Mouse (Mus musculus) forebrain, embryonic 11.5 days (tissue): ENCODE results near the gene Cacna2d1. TPM values are rescaled to one million over a fixed set of nuclear protein-coding genes. Genes with fewer than 3 reads are reported as not detected.

Experiments
- ATAC-seq: fragments of 200-750 bp; cut with Nextera tagmentation; replicated peaks from 2 replicates; pipeline ENCODE4 v1.8.0; 2017; ENCODE audit warnings: moderate TSS enrichment; ENCODE audit not compliant: low FRiP score
- DNase-seq: peaks from one replicate; pipeline ENCODE4 v3.0.0-alpha.2; 2017; ENCODE audit warnings: low spot score
- H3K27ac ChIP-seq: fragments of 300-500 bp; sonication (generic); 2 replicates; pipeline ENCODE4 v1.5.1; 2014; ENCODE audit warnings: low read depth, low read length
- H3K27me3 ChIP-seq: fragments of 300-500 bp; sonication (generic); 2 replicates; pipeline ENCODE4 v1.6.1; 2014; ENCODE audit warnings: mild to moderate bottlenecking, low read length, mixed read lengths; ENCODE audit not compliant: control insufficient read depth, insufficient read depth
- H3K36me3 ChIP-seq: fragments of 300-500 bp; sonication (generic); 2 replicates; pipeline ENCODE4 v1.6.1; 2014; ENCODE audit warnings: mild to moderate bottlenecking, low read length, moderate library complexity, mixed read lengths; ENCODE audit not compliant: control insufficient read depth, insufficient read depth
- H3K4me1 ChIP-seq: fragments of 300-500 bp; sonication (generic); replicated peaks from 2 replicates; pipeline ENCODE4 v1.6.1; 2014; ENCODE audit warnings: low read length, mixed read lengths; ENCODE audit not compliant: control insufficient read depth, insufficient read depth
- H3K4me2 ChIP-seq: fragments of 300-500 bp; sonication (generic); 2 replicates; pipeline ENCODE4 v1.6.1; 2014; ENCODE audit warnings: low read depth, mild to moderate bottlenecking, low read length, moderate library complexity, mixed read lengths; ENCODE audit not compliant: severe bottlenecking
- H3K4me3 ChIP-seq: fragments of 300-500 bp; sonication (generic); 2 replicates; pipeline ENCODE4 v1.5.1; 2014; ENCODE audit warnings: low read depth, low read length
- H3K9ac ChIP-seq: fragments of 300-500 bp; sonication (generic); 2 replicates; pipeline ENCODE4 v1.6.1; 2014; ENCODE audit warnings: low read length
- H3K9me3 ChIP-seq: fragments of 300-500 bp; sonication (generic); 2 replicates; pipeline ENCODE4 v1.6.1; 2016; ENCODE audit warnings: low read length, mixed read lengths; ENCODE audit not compliant: control insufficient read depth
- whole genome bisulfite sequencing: fragments of 180-500 bp; shearing (Covaris S2); extraction: QIAGEN DNeasy Blood & Tissue Kit; methylation state at CpG from one replicate; pipeline ENCODE4 v1.1.7; 2014; 5-methylcytosine and 5-hydroxymethylcytosine counted together
- polyA plus RNA-seq: library from polyadenylated mRNA; unstranded; fragments of >200 nt; fragmentation: Nextera tagmentation; extraction: Ambion mirVana; gene quantifications from 2 replicates; pipeline ENCODE4 v1.2.1, GENCODE M21; 2014

Cacna2d1 gene
- polyA plus RNA-seq, 1 experiment from 2014 or later, result 21.9 TPM

- Histone ChIP-seq H3K27ac (no peak overlapping the region), H3K36me3 (no peaks in the 10 kb centered on the region), H3K4me1 (no peaks in the 10 kb centered on the region), H3K27me3 (no peaks in the 10 kb centered on the region), H3K4me3 (no peak overlapping the region), H3K9me3 (no peaks in the 10 kb centered on the region), H3K9ac (no peak overlapping the region), H3K4me2 (no peak overlapping the region)
- WGBS, result 76% methylated on average over 6 of the region's 6 CpGs
- no peak for ATAC-seq
- no peak for DNase-seq
Measured at GRCm38 (mm10) chr5:16252738-16253513, 318.4 kb downstream of the Cacna2d1 start.

GRCm38 (mm10) chr5:16253768-16254167 lies 319.3 kb downstream of the Cacna2d1 start:
- no peaks in the 10 kb centered on the region for H3K4me1 ChIP-seq
- no peak overlapping the region for H3K27ac ChIP-seq
- no peaks in the 10 kb centered on the region for H3K9me3 ChIP-seq
- DNase-seq (no peak), ATAC-seq (no peak)
- WGBS, result 94% methylated on average over 1 of the region's 1 CpGs
- no peak overlapping the region for H3K4me3 ChIP-seq
- H3K27me3 ChIP-seq, result no peaks in the 10 kb centered on the region
- H3K4me2 ChIP-seq, result no peak overlapping the region
- no peaks in the 10 kb centered on the region for H3K36me3 ChIP-seq
- H3K9ac ChIP-seq, result no peak overlapping the region

GRCm38 (mm10) chr5:16265385-16265784 lies 330.9 kb downstream of the Cacna2d1 start:
- 0 out of 2 replicates have a peak, but pooled peaks cover 2% of the 10 kb centered on the region for H3K4me1 ChIP-seq
- no peaks in the 10 kb centered on the region for H3K9me3 ChIP-seq
- no peaks in the 10 kb centered on the region for H3K27me3 ChIP-seq
- no peaks in the 10 kb centered on the region for H3K36me3 ChIP-seq
- 31% methylated on average over 6 of the region's 6 CpGs for WGBS
- no peak overlapping the region for H3K4me3 ChIP-seq
- H3K9ac ChIP-seq, result no peak overlapping the region
- no peak for DNase-seq
- H3K4me2 ChIP-seq, result no peak overlapping the region
- peak; percentile 74 for ATAC-seq
- no peak overlapping the region for H3K27ac ChIP-seq

GRCm38 (mm10) chr5:16277058-16277457 lies 342.6 kb downstream of the Cacna2d1 start:
- 71% methylated on average over 2 of the region's 2 CpGs for WGBS
- no peak for ATAC-seq
- H3K9ac ChIP-seq, result no peak overlapping the region
- H3K4me3 ChIP-seq, result no peak overlapping the region
- DNase-seq, result no peak
- no peaks in the 10 kb centered on the region for H3K27me3 ChIP-seq
- no peaks in the 10 kb centered on the region for H3K9me3 ChIP-seq
- no peaks in the 10 kb centered on the region for H3K36me3 ChIP-seq
- no peaks in the 10 kb centered on the region for H3K4me1 ChIP-seq
- H3K4me2 ChIP-seq, result no peak overlapping the region
- no peak overlapping the region for H3K27ac ChIP-seq

GRCm38 (mm10) chr5:16281229-16281628 lies 346.7 kb downstream of the Cacna2d1 start:
- Histone ChIP-seq H3K27me3 (no peaks in the 10 kb centered on the region), H3K27ac (no peak overlapping the region), H3K9me3 (no peaks in the 10 kb centered on the region), H3K4me1 (no peaks in the 10 kb centered on the region), H3K4me3 (no peak overlapping the region), H3K36me3 (no peaks in the 10 kb centered on the region), H3K9ac (no peak overlapping the region), H3K4me2 (no peak overlapping the region)
- no peak for ATAC-seq
- 88% methylated on average over 5 of the region's 5 CpGs for WGBS
- no peak for DNase-seq

GRCm38 (mm10) chr5:16293223-16293622 lies 358.7 kb downstream of the Cacna2d1 start:
- no peak for DNase-seq
- H3K4me1 ChIP-seq, result 0 out of 2 replicates have a peak, but pooled peaks cover 3% of the 10 kb centered on the region
- H3K4me2 ChIP-seq, result no peak overlapping the region
- WGBS, result 5% methylated on average over 1 of the region's 1 CpGs
- ATAC-seq, result no peak
- H3K27ac ChIP-seq, result no peak overlapping the region
- no peak overlapping the region for H3K4me3 ChIP-seq
- no peaks in the 10 kb centered on the region for H3K36me3 ChIP-seq
- no peak overlapping the region for H3K9ac ChIP-seq
- no peaks in the 10 kb centered on the region for H3K9me3 ChIP-seq
- no peaks in the 10 kb centered on the region for H3K27me3 ChIP-seq

- H3K27ac ChIP-seq, result no peak overlapping the region
- no peak overlapping the region for H3K9ac ChIP-seq
- no peaks in the 10 kb centered on the region for H3K27me3 ChIP-seq
- no peaks in the 10 kb centered on the region for H3K9me3 ChIP-seq
- 0 out of 2 replicates have a peak, but pooled peaks have one; percentile 29 for ATAC-seq
- no peaks in the 10 kb centered on the region for H3K36me3 ChIP-seq
- H3K4me3 ChIP-seq, result no peak overlapping the region
- DNase-seq, result no peak
- 54% methylated on average over 4 of the region's 4 CpGs for WGBS
- H3K4me1 ChIP-seq, result 0 out of 2 replicates have a peak, but pooled peaks cover 3% of the 10 kb centered on the region
- H3K4me2 ChIP-seq, result no peak overlapping the region
Measured at GRCm38 (mm10) chr5:16293825-16294224, 359.3 kb downstream of the Cacna2d1 start.

GRCm38 (mm10) chr5:16294708-16295107 lies 360.2 kb downstream of the Cacna2d1 start:
- Histone ChIP-seq H3K4me2 (no peak overlapping the region), H3K27ac (0 out of 2 replicates have a peak overlapping the region, but pooled peaks have one; percentile 31), H3K27me3 (no peaks in the 10 kb centered on the region), H3K36me3 (no peaks in the 10 kb centered on the region), H3K9ac (no peak overlapping the region; the same call in 1 of the 2 replicates), H3K4me3 (no peak overlapping the region), H3K9me3 (no peaks in the 10 kb centered on the region), H3K4me1 (0 out of 2 replicates have a peak, but pooled peaks cover 3% of the 10 kb centered on the region)
- peak; percentile 55 for ATAC-seq
- WGBS, result 66% methylated on average over 4 of the region's 4 CpGs
- DNase-seq, result no peak
